Mouse (Mus musculus) neutrophil, adult 83 days (primary cell): ENCODE results near the gene Themis3. TPM values are rescaled to one million over a fixed set of nuclear protein-coding genes. Genes with fewer than 3 reads are reported as not detected.

Experiments
- total RNA-seq, 2 experiments: library from RNA; stranded (reverse); gene quantifications; one replicate each; pipeline ENCODE4 v1.2.4; 2023

Gene Themis3
- total RNA-seq = under 1 TPM; 0.62 to 0.72 TPM

DNA sequence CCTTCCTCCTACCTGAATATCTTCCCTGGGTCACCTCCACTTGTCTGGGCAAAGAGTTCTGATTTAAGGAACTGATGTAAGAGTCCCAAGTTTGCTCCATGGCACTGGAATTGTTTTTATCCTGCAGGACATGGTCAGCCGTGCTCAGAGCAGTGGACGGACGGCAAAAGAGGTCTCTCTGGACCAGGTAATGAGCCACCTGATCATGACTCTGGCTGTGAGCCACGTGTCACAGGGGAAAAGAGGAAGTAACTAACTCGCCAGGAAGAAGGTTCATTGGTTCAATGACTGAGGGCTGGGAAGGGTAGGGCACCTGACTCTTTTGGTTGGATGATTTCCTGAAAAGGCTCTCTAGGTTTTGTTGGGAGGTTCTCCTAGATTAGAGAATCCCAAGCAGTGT lies at the start of gene Themis3:
Gene Themis3 (minus strand): TSS at position 187 of the 400 bp plus-strand sequence.

DNA sequence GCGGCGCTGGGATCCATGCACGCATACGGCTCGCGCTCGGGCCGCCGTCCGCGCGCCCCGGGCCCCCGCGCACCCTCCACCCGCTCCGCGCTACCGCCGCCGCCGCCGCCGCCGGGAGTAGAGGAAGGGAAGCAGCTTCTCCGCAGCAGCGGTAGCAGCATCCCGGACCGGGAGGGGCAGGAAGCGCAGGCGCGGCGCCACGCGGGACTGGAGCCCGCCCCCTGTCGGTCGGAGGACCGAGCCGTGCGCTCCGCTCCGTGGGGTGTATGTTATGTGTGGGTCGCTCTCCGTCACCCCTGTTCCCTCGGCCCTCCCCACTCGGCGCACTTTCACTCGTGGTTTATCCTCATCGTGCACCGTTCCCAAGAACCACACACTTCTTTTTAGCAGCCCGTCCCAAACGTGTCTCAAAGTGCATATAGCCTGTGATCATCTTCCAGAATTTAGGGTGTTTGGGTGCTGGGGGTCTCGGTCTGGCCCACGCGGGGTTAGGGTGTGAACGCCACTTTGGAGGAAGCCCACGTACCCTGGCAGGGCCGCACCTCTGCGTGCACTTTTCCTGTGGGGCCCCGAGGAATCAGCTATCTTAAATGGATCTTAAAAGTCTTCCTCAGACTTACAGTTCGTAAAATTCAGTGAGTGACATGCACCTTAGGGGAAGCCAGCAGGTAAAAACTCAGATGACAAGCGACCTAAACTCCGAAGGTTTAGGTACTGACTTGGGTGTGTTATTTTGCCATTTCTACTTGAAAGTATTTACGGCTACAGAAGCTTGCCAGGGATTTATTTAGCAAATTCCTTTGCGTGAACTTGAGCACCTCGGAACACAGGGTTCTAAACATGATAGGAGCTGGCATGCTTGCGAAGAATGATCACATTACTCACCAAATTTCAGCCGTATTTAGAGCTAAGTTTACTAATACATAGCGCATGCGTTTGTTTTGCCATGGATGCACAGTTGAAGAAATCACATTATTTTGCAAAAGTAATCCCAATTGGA lies 74.6 kb downstream of the Themis3 start, which contains the start of gene Rab12:
Gene Rab12 (minus strand): TSS at position 176 of the 1,000 bp plus-strand sequence.

Other genes starting within 250 kb of the Themis3 start
- not detected for gene Mtcl1, start 144.9 kb downstream of the Themis3 start, total RNA-seq
- 10 to 100 TPM; 16.5 to 22.2 TPM for gene Rab12, start 74.9 kb downstream of the Themis3 start, total RNA-seq